Mouse (Mus musculus) forebrain, embryonic 15.5 days (tissue): ENCODE measurements around the gene Acer2. TPM values are rescaled to one million over a fixed set of nuclear protein-coding genes. Genes with fewer than 3 reads are reported as not detected.

Experiments used
- ATAC-seq: fragments of 200-750 bp; cut with Nextera tagmentation; replicated peaks from 2 replicates; pipeline ENCODE4 v1.8.0; 2017; ENCODE audit warnings: mild to moderate bottlenecking, moderate TSS enrichment, moderate library complexity
- H3K27ac ChIP-seq: fragments of 300-500 bp; sonication (generic); replicated peaks from 2 replicates; pipeline ENCODE4 v1.5.1; 2015; ENCODE audit warnings: mild to moderate bottlenecking, inconsistent platforms
- H3K27me3 ChIP-seq: fragments of 300-500 bp; sonication (generic); 2 replicates; pipeline ENCODE4 v1.6.1; 2015; ENCODE audit warnings: inconsistent platforms
- H3K36me3 ChIP-seq: fragments of 300-500 bp; sonication (generic); 2 replicates; pipeline ENCODE4 v1.6.1; 2015; ENCODE audit warnings: mild to moderate bottlenecking, inconsistent platforms
- H3K4me1 ChIP-seq: fragments of 300-500 bp; sonication (generic); 2 replicates; pipeline ENCODE4 v1.6.1; 2015; ENCODE audit warnings: inconsistent platforms
- H3K4me2 ChIP-seq: fragments of 300-500 bp; sonication (generic); replicated peaks from 2 replicates; pipeline ENCODE4 v1.6.1; 2015; ENCODE audit warnings: mild to moderate bottlenecking, inconsistent platforms
- H3K4me3 ChIP-seq: fragments of 300-500 bp; sonication (generic); 2 replicates; pipeline ENCODE4 v1.5.1; 2015; ENCODE audit warnings: mild to moderate bottlenecking, inconsistent platforms
- H3K9ac ChIP-seq: fragments of 300-500 bp; sonication (generic); replicated peaks from 2 replicates; pipeline ENCODE4 v1.6.1; 2015; ENCODE audit warnings: mild to moderate bottlenecking, inconsistent platforms
- H3K9me3 ChIP-seq: fragments of 300-500 bp; sonication (generic); 2 replicates; pipeline ENCODE4 v1.6.1; 2016; ENCODE audit warnings: inconsistent platforms
- WGBS: fragments of 180-500 bp; shearing (Covaris S2); methylation state at CpG from one replicate; pipeline ENCODE4 v1.1.7; 2015; ENCODE audit warnings: mixed read lengths; 5-methylcytosine and 5-hydroxymethylcytosine counted together
- polyA plus RNA-seq: library from polyadenylated mRNA; unstranded; fragments of >200 nt; fragmentation: Nextera tagmentation; extraction: Ambion mirVana; gene quantifications from 2 replicates; pipeline ENCODE4 v1.2.1, GENCODE M21; 2015

The Acer2 gene
- polyA plus RNA-seq, 1 experiment from 2014 or later: 10.8 TPM

DNA sequence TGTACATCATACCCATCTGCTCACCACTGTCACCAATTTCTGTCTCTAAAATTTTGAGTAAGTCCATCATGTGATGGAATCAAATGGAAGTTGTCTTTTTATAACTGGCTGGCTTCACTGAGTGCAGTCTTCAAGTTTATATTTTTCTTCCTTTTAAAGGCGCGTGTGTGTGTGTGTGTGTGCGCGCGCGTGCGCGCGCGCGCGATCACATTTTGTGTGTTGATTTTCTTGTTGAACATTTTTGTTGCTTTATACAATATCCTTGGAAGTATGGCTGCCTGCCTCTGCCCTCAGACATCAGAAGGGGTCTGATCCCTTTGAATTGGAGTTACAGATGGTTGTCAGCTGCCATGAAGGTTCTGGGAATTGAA, 16.1 kb upstream of the Acer2 start:
- no peak for ATAC-seq
- Histone ChIP-seq H3K4me2 (peak overlapping the region; percentile 58), H3K27me3 (no peaks in the 10 kb centered on the region), H3K4me3 (peak overlapping the region; percentile 76), H3K36me3 (peaks cover 22% of the 10 kb centered on the region), H3K27ac (peak overlapping the region; percentile 95), H3K9ac (peak overlapping the region; percentile 75), H3K9me3 (no peaks in the 10 kb centered on the region), H3K4me1 (peaks cover 21% of the 10 kb centered on the region)
- 52% methylated on average over 12 of the region's 12 CpGs for WGBS

DNA sequence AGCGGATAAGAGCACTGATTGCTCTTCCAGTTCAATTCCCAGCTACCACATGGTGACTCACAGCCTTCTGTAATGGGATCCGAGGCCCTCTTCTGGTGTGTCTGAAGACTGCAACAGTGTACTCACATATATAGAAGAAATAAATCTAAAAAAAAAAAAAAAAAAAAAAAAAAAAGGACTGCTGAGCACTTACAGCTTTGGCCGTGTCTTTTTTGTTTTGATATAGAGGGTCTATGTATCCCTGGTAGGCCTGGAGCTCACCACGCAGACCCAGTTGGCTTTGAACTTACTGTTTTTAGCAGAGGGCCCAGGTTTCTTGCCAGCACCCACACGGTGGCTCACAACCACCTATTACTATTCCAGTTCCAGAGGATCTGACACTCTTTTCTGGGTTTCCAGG, 10.1 kb upstream of the Acer2 start:
- Histone ChIP-seq H3K4me3 (no peak overlapping the region), H3K4me2 (no peak overlapping the region), H3K9me3 (no peaks in the 10 kb centered on the region), H3K4me1 (no peaks in the 10 kb centered on the region), H3K27me3 (no peaks in the 10 kb centered on the region), H3K36me3 (no peaks in the 10 kb centered on the region), H3K9ac (no peak overlapping the region), H3K27ac (no peak overlapping the region)
- 90% methylated on average over 5 of the region's 5 CpGs for WGBS
- ATAC-seq: no peak

DNA sequence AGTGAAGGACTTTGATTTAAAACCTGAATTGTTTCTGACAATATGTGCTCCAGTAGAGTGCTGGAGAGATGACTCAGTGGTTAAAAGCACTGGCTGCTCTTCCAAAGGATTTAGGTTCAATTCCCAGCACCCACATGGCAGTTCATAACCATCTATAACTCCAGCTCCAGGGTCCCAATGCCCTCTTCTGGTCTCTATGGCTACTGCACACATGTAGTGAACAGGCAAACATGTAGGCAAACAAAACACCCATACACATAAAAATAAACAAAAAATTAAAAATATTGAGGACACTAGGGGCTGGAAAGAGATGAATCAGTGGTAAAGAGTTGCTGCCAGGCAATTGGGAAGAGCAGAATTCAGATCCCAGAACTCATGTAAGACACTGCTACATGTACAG, 2.2 kb upstream of the Acer2 start:
- Histone ChIP-seq H3K9me3 (no peaks in the 10 kb centered on the region), H3K4me3 (no peak overlapping the region), H3K36me3 (no peaks in the 10 kb centered on the region), H3K27ac (no peak overlapping the region), H3K4me1 (peaks cover 8% of the 10 kb centered on the region), H3K27me3 (peaks cover 9% of the 10 kb centered on the region; the same call in 1 of the 2 replicates), H3K4me2 (no peak overlapping the region), H3K9ac (no peak overlapping the region)
- no peak for ATAC-seq

DNA sequence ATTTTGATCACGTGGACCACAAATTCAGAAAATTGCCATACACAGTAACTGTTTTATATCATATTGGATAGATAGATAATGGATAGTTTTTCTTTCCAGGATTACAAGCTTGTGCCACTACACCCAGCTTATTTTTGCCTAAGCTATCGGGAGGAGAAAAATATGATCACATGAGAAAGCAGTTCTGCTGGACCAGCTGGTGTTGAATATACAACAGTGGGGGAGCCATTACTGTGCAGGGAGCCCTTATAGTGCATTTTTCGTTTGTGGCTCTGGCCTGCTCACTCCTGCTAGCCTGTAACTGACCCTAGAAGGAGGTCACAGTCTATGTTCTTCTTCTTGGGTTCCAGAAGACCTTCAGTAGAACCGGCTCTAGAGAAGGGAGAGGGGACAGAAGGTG, 1.1 kb upstream of the Acer2 start:
- WGBS: 47% methylated on average over 4 of the region's 4 CpGs
- H3K9me3 ChIP-seq: no peaks in the 10 kb centered on the region
- H3K4me1 ChIP-seq: peaks cover 8% of the 10 kb centered on the region
- no peak overlapping the region for H3K4me3 ChIP-seq
- ATAC-seq: no peak; the same call in 1 of the 2 replicates
- no peaks in the 10 kb centered on the region for H3K36me3 ChIP-seq
- peaks cover 9% of the 10 kb centered on the region; the same call in 1 of the 2 replicates for H3K27me3 ChIP-seq
- H3K27ac ChIP-seq: no peak overlapping the region
- no peak overlapping the region for H3K4me2 ChIP-seq
- no peak overlapping the region for H3K9ac ChIP-seq

GRCm38 (mm10) chr4:86879477-86879876, 5.3 kb downstream of the Acer2 start:
- H3K27me3 ChIP-seq: peaks cover 9% of the 10 kb centered on the region; the same call in 1 of the 2 replicates
- H3K9ac ChIP-seq: no peak overlapping the region
- WGBS: 87% methylated on average over 2 of the region's 2 CpGs
- ATAC-seq: no peak
- H3K9me3 ChIP-seq: no peaks in the 10 kb centered on the region
- H3K4me2 ChIP-seq: no peak overlapping the region
- no peak overlapping the region for H3K27ac ChIP-seq
- no peaks in the 10 kb centered on the region for H3K36me3 ChIP-seq
- H3K4me3 ChIP-seq: no peak overlapping the region
- H3K4me1 ChIP-seq: peaks cover 3% of the 10 kb centered on the region; the same call in 1 of the 2 replicates

DNA sequence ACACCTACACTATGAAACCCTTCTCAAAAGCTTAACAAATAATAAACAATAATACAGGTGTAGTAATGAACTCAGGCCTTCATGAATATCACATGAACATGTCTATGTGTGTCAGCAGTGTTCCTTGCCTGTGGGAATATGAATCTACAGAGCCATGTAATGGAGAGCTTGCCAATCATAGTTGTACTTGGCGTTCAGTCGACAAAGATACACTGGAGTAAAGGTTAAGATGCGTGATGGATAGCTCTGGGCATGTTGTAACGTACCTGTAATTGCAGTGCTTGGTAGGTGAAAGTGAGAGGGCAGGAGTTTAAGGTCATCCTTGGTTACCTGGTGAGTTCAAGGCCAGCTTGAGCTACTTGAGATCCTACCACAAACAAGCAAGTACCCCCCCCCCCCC, 7.0 kb downstream of the Acer2 start:
- Histone ChIP-seq H3K27me3 (peaks cover 3% of the 10 kb centered on the region; the same call in 1 of the 2 replicates), H3K27ac (no peak overlapping the region), H3K4me1 (no peaks in the 10 kb centered on the region), H3K4me2 (no peak overlapping the region), H3K4me3 (no peak overlapping the region), H3K36me3 (no peaks in the 10 kb centered on the region), H3K9ac (no peak overlapping the region), H3K9me3 (no peaks in the 10 kb centered on the region)
- 93% methylated on average over 4 of the region's 4 CpGs for WGBS
- ATAC-seq: no peak

- Histone ChIP-seq H3K27ac (no peak overlapping the region), H3K4me3 (no peak overlapping the region), H3K4me2 (no peak overlapping the region), H3K9ac (no peak overlapping the region), H3K36me3 (no peaks in the 10 kb centered on the region), H3K27me3 (no peaks in the 10 kb centered on the region), H3K4me1 (no peaks in the 10 kb centered on the region), H3K9me3 (no peaks in the 10 kb centered on the region)
- WGBS: 64% methylated on average over 2 of the region's 2 CpGs
- no peak for ATAC-seq
Measured at GRCm38 (mm10) chr4:86882413-86882812, 8.2 kb downstream of the Acer2 start.

- Histone ChIP-seq H3K36me3 (no peaks in the 10 kb centered on the region), H3K27ac (no peak overlapping the region), H3K9me3 (no peaks in the 10 kb centered on the region), H3K4me2 (no peak overlapping the region), H3K9ac (no peak overlapping the region), H3K4me1 (no peaks in the 10 kb centered on the region), H3K27me3 (no peaks in the 10 kb centered on the region), H3K4me3 (no peak overlapping the region)
- no peak for ATAC-seq
- WGBS: 39% methylated on average over 4 of the region's 4 CpGs
Measured at GRCm38 (mm10) chr4:86884945-86885344, 10.7 kb downstream of the Acer2 start.

DNA sequence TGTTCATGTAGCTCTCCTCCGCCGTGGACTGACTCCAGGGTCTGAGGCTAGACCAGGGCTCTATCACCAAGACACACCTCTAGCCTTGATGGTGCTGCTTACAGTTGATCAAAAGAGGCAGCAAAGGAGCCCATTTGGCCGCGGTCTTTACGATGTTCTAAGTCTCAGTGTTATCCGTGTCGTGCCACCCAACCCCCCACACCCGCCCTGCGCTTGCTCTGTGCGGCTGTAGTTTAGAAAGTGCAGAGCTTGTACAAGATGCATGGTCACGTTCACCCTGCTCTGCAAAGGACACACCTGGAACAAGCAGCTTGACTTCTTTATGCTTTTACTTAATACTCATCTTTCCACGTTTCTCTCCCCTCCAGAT, 11.6 kb downstream of the Acer2 start:
- Histone ChIP-seq H3K36me3 (no peaks in the 10 kb centered on the region), H3K9ac (no peak overlapping the region), H3K4me1 (no peaks in the 10 kb centered on the region), H3K4me2 (peak overlapping the region; percentile 35), H3K9me3 (no peaks in the 10 kb centered on the region), H3K27me3 (no peaks in the 10 kb centered on the region), H3K27ac (no peak overlapping the region), H3K4me3 (peak overlapping the region; percentile 10; the same call in 1 of the 2 replicates)
- ATAC-seq: no peak
- WGBS: 64% methylated on average over 12 of the region's 12 CpGs

DNA sequence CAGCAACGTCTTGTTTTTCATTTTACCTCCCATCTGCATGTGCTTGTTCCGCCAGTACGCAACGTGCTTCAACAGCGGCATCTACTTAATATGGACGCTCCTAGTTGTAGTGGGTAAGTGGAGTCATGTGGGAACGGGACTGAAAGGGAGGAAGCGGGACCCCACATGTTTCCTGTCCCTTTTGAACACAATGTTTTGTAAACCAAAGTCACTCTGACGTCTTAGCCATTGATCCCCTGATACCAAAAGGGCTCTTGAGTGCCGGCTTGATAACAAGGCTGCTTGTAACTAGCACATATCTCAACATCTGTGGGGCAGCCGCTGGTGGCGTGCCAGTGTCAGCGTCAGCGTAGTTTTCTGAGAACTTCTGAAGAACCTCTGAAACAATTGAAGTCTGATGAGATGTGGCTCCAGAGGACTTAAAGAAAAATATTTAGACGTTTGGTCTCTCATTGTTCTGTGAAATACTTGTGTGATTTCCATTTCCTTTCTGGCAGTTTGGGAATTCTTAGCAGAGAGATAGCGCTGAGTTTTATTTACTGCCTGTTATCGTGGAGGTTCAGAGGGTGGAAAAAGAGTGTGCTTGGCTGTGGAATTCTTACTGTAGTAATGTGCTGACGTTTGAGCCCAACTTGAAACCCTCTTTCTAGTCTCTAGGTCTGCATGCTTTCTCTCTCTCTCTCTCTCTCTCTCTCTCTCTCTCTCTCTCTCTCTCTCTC, 12.1 kb downstream of the Acer2 start:
- H3K36me3 ChIP-seq: no peaks in the 10 kb centered on the region
- no peak for ATAC-seq
- no peak overlapping the region for H3K27ac ChIP-seq
- H3K4me3 ChIP-seq: peak overlapping the region; percentile 10; the same call in 1 of the 2 replicates
- no peaks in the 10 kb centered on the region for H3K9me3 ChIP-seq
- no peak overlapping the region for H3K9ac ChIP-seq
- peak overlapping the region; percentile 35 for H3K4me2 ChIP-seq
- no peaks in the 10 kb centered on the region for H3K27me3 ChIP-seq
- no peaks in the 10 kb centered on the region for H3K4me1 ChIP-seq
- 48% methylated on average over 18 of the region's 18 CpGs for WGBS

GRCm38 (mm10) chr4:86887879-86888278, 13.7 kb downstream of the Acer2 start:
- Histone ChIP-seq H3K27me3 (no peaks in the 10 kb centered on the region), H3K9me3 (no peaks in the 10 kb centered on the region), H3K4me3 (no peak overlapping the region), H3K4me1 (no peaks in the 10 kb centered on the region), H3K4me2 (no peak overlapping the region), H3K9ac (no peak overlapping the region), H3K27ac (no peak overlapping the region), H3K36me3 (no peaks in the 10 kb centered on the region)
- 70% methylated on average over 5 of the region's 5 CpGs for WGBS
- no peak for ATAC-seq

GRCm38 (mm10) chr4:86897411-86897810, 23.2 kb downstream of the Acer2 start:
- Histone ChIP-seq H3K27me3 (no peaks in the 10 kb centered on the region), H3K9ac (no peak overlapping the region), H3K4me2 (no peak overlapping the region), H3K4me3 (no peak overlapping the region), H3K27ac (no peak overlapping the region), H3K4me1 (no peaks in the 10 kb centered on the region), H3K36me3 (no peaks in the 10 kb centered on the region), H3K9me3 (no peaks in the 10 kb centered on the region)
- WGBS: 84% methylated on average over 7 of the region's 7 CpGs
- ATAC-seq: no peak
